Mouse (Mus musculus) limb, embryonic 10.5 days (tissue): ENCODE results near the gene Zscan2. TPM values are rescaled to one million over a fixed set of nuclear protein-coding genes. Genes with fewer than 3 reads are reported as not detected.

Source experiments
- DNase-seq: peaks from one replicate; pipeline ENCODE4 v3.0.0-alpha.2; 2017; ENCODE audit warnings: low spot score
- H3K27ac ChIP-seq: fragments of 300-500 bp; sonication (generic); 2 replicates; pipeline ENCODE4 v1.5.1; 2016; ENCODE audit warnings: mild to moderate bottlenecking
- H3K27me3 ChIP-seq: fragments of 300-500 bp; sonication (generic); 2 replicates; pipeline ENCODE4 v1.6.1; 2016; ENCODE audit warnings: low read depth, mild to moderate bottlenecking; ENCODE audit not compliant: poor library complexity, severe bottlenecking
- H3K36me3 ChIP-seq: fragments of 300-500 bp; sonication (generic); 2 replicates; pipeline ENCODE4 v1.6.1; 2016; ENCODE audit warnings: mild to moderate bottlenecking, moderate library complexity
- H3K4me1 ChIP-seq: fragments of 300-500 bp; sonication (generic); 2 replicates; pipeline ENCODE4 v1.6.1; 2016
- H3K4me3 ChIP-seq: fragments of 300-500 bp; sonication (generic); 2 replicates; pipeline ENCODE4 v1.5.1; 2016; ENCODE audit warnings: mild to moderate bottlenecking, moderate library complexity
- H3K9me3 ChIP-seq: fragments of 300-500 bp; sonication (generic); replicated peaks from 2 replicates; pipeline ENCODE4 v1.6.1; 2016; ENCODE audit warnings: mild to moderate bottlenecking
- WGBS: fragments of 180-500 bp; shearing (Covaris S2); methylation state at CpG from one replicate; pipeline ENCODE4 v1.1.7; 2016; 5-methylcytosine and 5-hydroxymethylcytosine counted together
- polyA plus RNA-seq: library from polyadenylated mRNA; unstranded; fragments of >200 nt; fragmentation: Nextera tagmentation; extraction: Ambion mirVana; gene quantifications from 2 replicates; pipeline ENCODE4 v1.2.1, GENCODE M21; 2016

Zscan2 gene
- polyA plus RNA-seq, 1 experiment from 2014 or later, result 4.0 TPM

DNA sequence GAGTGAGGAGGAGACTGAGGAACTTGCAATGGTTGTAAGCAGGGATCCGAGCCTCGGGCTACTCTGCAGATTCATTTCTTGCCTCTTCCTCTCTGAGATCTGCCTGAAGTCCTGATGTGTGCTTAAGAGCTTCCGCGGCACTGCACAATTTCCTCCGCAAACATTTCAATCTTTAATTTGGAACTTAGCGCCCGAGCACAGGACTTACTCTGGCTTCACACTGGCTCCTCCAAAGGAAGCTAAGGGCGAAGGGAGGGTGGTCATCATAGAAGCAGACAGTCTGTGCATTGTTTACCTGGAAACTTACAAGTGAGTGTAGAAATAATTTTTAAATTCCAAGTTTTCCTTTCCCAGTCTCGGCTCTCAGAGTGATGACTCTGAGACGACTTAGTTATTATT lies 14.4 kb upstream of the Zscan2 start:
- no peaks in the 10 kb centered on the region for H3K27me3 ChIP-seq
- 89% methylated on average over 10 of the region's 10 CpGs for WGBS
- H3K4me1 ChIP-seq, result 0 out of 2 replicates have a peak, but pooled peaks cover 5% of the 10 kb centered on the region
- no peak for DNase-seq
- H3K27ac ChIP-seq, result no peak overlapping the region
- H3K9me3 ChIP-seq, result no peaks in the 10 kb centered on the region
- H3K36me3 ChIP-seq, result no peaks in the 10 kb centered on the region
- no peak overlapping the region for H3K4me3 ChIP-seq

DNA sequence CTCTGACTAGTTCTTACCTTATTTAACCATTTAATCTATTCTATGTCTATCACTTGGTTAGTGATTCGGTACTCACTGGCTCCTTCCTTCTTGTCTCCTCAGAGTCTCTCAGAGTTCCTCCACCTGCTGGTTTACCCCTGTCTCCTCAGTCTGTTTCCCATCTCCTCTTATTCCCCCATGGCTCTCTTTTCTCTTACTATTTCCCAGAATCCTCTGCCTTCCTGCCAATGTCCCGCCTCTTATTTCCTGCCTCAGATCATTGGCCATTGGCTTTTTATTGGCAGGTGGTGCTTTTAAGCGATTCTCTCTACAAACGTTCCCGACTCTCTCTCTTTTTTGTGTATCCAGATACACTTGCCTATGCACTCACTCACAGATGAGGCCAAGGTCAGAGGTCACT lies 14.0 kb upstream of the Zscan2 start:
- WGBS, result 85% methylated on average over 5 of the region's 5 CpGs
- H3K9me3 ChIP-seq, result no peaks in the 10 kb centered on the region
- H3K4me1 ChIP-seq, result 0 out of 2 replicates have a peak, but pooled peaks cover 5% of the 10 kb centered on the region
- no peaks in the 10 kb centered on the region for H3K36me3 ChIP-seq
- H3K27ac ChIP-seq, result no peak overlapping the region
- no peaks in the 10 kb centered on the region for H3K27me3 ChIP-seq
- no peak for DNase-seq
- no peak overlapping the region for H3K4me3 ChIP-seq

DNA sequence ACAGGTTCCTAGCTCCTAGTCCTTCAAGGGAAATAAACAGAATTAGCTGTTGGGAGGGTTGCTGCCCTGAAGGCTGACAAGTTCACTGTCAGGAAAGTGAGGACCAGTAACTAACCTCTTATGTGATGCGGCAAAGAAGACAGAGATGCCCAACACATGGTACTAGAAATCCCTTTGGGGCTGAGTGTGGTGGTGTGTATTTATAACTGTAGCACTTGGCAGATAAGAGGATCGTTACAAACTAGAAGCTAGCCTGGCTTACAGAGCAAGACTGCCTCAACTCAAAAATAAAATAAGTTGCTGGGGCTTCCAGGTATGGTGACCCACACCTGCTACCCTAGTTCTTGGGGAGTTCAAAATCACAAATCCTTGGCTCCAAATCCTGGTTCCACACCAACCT lies 11.5 kb upstream of the Zscan2 start:
- Histone ChIP-seq H3K4me3 (no peak overlapping the region), H3K27me3 (no peaks in the 10 kb centered on the region), H3K36me3 (no peaks in the 10 kb centered on the region), H3K27ac (no peak overlapping the region), H3K4me1 (0 out of 2 replicates have a peak, but pooled peaks cover 5% of the 10 kb centered on the region), H3K9me3 (no peaks in the 10 kb centered on the region)
- WGBS, result 87% methylated on average over 2 of the region's 2 CpGs
- no peak for DNase-seq

DNA sequence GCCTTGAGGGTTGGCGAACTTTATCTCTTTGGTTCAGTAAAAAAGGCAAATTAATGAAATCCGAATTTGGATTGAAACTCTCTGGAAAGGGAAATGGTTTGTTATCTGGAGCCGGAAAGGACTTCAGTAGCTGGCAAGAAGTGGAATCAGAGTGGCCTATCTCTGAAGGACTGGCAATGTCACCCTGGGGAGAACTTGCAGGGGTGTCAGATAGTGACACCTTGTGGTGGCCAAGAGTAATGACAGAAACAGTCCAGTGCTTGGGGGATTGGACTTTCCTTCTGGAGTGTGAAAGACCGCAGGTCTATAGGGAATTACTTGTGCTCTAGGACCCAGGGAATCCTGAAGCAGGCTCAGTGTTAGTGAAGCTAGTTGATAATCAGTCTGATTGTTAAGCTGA lies 11.0 kb upstream of the Zscan2 start:
- Histone ChIP-seq H3K36me3 (no peaks in the 10 kb centered on the region), H3K4me3 (no peak overlapping the region), H3K4me1 (0 out of 2 replicates have a peak, but pooled peaks cover 5% of the 10 kb centered on the region), H3K27ac (no peak overlapping the region), H3K27me3 (no peaks in the 10 kb centered on the region), H3K9me3 (no peaks in the 10 kb centered on the region)
- WGBS, result 36% methylated on average over 4 of the region's 4 CpGs
- DNase-seq, result peak; percentile 59

DNA sequence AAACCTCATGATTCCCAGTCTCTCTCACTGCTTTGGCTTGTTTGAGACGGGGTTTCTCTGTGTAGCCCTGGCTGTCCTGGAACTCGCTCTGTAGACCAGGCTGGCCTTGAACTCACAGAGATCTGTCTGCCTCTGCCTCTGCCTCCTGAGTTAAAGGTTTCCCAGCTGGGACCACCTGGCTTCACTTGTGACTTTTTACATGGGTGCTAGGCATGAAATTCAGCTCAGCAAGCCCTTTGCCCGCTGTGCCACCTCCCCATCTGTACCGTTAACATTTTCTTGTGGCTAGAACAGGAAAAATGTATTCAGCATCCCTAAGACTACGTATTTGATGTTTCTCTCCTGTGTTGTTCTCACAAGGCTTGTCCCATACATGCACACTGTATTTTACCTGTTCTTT lies 10.2 kb upstream of the Zscan2 start:
- Histone ChIP-seq H3K4me1 (0 out of 2 replicates have a peak, but pooled peaks cover 5% of the 10 kb centered on the region), H3K36me3 (no peaks in the 10 kb centered on the region), H3K4me3 (no peak overlapping the region), H3K27me3 (no peaks in the 10 kb centered on the region), H3K27ac (no peak overlapping the region), H3K9me3 (no peaks in the 10 kb centered on the region)
- 91% methylated on average over 5 of the region's 5 CpGs for WGBS
- no peak for DNase-seq

DNA sequence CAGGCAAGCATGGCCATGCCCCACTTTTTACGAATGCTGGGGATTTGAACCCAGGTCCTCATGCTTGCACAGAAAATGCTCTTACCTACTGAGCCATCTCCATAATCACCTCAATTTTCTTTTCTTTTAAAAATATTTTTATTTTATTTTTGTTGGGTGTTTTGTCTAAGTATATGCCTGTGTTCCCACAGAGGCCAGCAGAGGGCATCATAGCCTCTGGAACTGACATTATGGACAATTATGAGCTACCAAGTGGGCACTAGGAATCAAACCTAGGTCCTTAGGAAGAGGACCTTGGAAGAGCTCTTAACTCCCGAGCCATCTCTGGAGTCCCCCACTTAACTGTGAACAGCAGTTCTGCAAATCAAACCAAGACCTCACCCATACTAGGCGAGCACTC lies 7.5 kb upstream of the Zscan2 start:
- Histone ChIP-seq H3K9me3 (no peaks in the 10 kb centered on the region), H3K27me3 (no peaks in the 10 kb centered on the region), H3K4me1 (no peaks in the 10 kb centered on the region), H3K27ac (no peak overlapping the region), H3K36me3 (no peaks in the 10 kb centered on the region), H3K4me3 (no peak overlapping the region)
- WGBS, result 95% methylated on average over 3 of the region's 3 CpGs
- no peak for DNase-seq

DNA sequence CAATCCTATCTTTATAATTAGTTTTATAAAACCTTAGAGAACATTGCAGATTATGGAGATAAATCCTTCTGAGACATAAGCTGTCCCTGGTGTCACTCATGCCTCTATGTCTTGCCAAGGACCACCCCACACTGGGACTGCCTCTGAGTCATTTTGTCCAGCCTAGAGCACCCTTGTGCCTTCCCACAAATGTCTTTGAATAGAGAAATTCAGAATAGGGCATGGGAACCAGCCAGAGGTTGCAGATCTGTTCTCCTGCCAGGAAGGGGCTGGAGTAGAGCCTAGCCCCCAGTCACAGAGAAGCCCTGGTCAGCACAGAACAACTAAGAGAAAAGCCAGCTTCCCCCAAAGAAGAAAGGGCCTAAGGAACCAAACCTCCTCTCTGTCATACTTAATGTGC lies 5.4 kb upstream of the Zscan2 start:
- Histone ChIP-seq H3K27ac (no peak overlapping the region), H3K4me1 (peaks cover 4% of the 10 kb centered on the region), H3K27me3 (no peaks in the 10 kb centered on the region), H3K36me3 (no peaks in the 10 kb centered on the region), H3K9me3 (no peaks in the 10 kb centered on the region), H3K4me3 (no peak overlapping the region)
- no peak for DNase-seq

DNA sequence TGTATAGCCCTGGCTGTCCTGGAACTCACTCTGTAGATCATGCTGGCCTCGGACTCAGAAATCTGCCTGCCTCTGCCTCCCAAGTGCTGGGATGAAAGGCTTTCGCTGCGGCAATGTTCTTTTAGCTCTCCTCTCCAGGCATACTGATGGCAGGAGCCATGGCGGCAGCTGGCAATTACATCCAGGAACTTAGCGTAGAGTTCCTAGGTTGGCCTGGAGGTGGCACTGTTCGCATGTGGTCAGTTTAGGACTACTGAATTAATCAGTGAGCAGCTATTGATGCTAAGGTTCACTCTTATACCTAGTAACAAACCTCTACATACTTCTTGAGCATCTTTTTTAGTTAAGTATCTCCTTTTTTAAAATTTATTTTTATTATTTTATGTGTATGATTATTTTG lies 3.5 kb upstream of the Zscan2 start:
- Histone ChIP-seq H3K27me3 (no peaks in the 10 kb centered on the region), H3K4me3 (no peak overlapping the region), H3K4me1 (peaks cover 12% of the 10 kb centered on the region), H3K27ac (no peak overlapping the region), H3K9me3 (no peaks in the 10 kb centered on the region), H3K36me3 (no peaks in the 10 kb centered on the region)
- peak; percentile 83 for DNase-seq
- WGBS, result 32% methylated on average over 6 of the region's 6 CpGs

DNA sequence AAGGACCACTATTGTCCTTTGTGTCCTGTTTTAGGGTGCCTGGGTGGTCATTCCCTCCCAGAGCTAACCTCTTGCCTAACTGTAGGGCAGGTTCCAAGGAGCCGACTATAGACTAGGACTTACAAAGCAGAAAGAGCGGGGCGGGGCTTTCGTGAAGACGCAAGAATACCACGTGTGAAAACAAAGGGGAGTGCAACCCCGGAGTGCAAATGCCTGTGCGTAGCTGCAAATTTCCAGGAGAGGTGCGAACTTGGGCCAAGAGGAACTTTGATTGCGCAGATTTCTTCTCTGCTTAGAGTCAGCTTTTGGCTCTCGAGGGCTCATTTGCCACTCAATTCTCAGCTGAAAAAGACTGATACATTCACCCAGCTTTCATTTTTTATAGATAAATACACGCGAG lies 493 bp upstream of the Zscan2 start:
- no peaks in the 10 kb centered on the region for H3K27me3 ChIP-seq
- H3K36me3 ChIP-seq, result peaks cover 25% of the 10 kb centered on the region
- WGBS, result under 1% methylated on average over 13 of the region's 13 CpGs
- H3K9me3 ChIP-seq, result no peaks in the 10 kb centered on the region
- H3K4me3 ChIP-seq, result peak overlapping the region; percentile 97
- DNase-seq, result peak; percentile 77
- H3K4me1 ChIP-seq, result peaks cover 33% of the 10 kb centered on the region
- H3K27ac ChIP-seq, result peak overlapping the region; percentile 100

DNA sequence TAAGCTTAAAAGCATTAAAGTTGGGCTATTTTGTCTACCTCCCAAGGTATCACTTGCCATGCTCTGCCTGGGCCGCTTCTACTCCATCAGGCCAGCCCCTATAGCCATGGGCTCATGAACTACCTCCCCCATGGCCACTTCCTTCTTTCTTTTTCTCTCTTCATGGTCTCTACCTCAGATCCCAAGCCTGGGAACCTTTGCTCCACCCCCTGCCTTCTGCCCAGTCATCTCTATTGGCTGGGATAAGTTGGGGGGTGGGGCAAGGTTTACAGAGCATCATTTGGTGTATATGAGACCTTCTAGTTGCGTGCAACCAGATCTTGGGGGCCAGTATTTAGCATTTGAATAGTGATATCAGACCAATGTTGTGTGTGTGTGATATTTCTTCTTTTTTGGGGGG lies 1.8 kb downstream of the Zscan2 start:
- no peaks in the 10 kb centered on the region for H3K9me3 ChIP-seq
- peaks cover 47% of the 10 kb centered on the region for H3K36me3 ChIP-seq
- H3K4me3 ChIP-seq, result peak overlapping the region; percentile 17; the same call in 1 of the 2 replicates
- peaks cover 33% of the 10 kb centered on the region for H3K4me1 ChIP-seq
- H3K27ac ChIP-seq, result no peak overlapping the region
- DNase-seq, result no peak
- no peaks in the 10 kb centered on the region for H3K27me3 ChIP-seq
- WGBS, result 84% methylated on average over 2 of the region's 2 CpGs

DNA sequence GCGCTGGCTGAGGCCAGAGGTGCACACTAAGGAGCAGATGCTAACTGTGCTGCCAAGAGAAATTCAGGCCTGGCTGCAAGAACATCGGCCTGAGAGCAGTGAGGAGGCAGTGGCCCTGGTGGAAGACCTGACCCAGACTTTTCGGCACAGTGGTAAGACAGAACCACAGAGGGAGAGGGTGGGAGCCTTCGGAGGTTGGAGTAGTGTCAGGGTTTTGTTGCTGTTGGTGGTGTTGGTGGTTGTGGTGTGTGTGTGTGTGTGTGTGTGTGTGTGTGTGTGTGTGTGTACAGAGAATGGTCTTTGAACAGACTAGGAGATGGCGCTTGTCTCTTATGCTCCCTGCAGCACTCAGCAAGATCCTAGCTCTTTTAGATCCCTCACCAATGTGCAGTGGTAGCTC lies 2.8 kb downstream of the Zscan2 start:
- H3K4me3 ChIP-seq, result no peak overlapping the region
- H3K27me3 ChIP-seq, result no peaks in the 10 kb centered on the region
- no peaks in the 10 kb centered on the region for H3K9me3 ChIP-seq
- no peak overlapping the region for H3K27ac ChIP-seq
- WGBS, result 90% methylated on average over 5 of the region's 5 CpGs
- H3K36me3 ChIP-seq, result peaks cover 58% of the 10 kb centered on the region
- no peak for DNase-seq
- H3K4me1 ChIP-seq, result peaks cover 33% of the 10 kb centered on the region

DNA sequence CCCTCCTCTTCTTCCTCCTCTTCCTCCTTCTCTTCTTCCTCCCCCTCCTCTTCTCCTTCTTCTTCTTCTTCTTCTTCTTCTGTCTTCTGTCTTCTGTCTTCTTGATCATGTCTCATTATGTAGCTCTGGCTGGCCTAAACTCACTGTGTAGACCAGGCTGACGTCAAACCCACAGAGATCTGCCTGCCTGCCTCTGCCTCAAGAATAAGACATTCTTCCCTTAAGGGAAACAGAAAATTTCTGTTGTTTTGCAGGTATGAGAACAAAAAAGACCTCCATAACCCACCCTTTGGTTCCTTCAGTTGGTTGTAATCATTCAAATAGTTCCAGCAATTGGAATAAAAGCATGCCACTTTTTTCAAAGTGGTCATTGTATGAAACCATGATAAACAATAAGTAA lies 3.4 kb downstream of the Zscan2 start:
- Histone ChIP-seq H3K36me3 (peaks cover 64% of the 10 kb centered on the region), H3K27ac (no peak overlapping the region), H3K27me3 (no peaks in the 10 kb centered on the region), H3K4me3 (no peak overlapping the region), H3K9me3 (no peaks in the 10 kb centered on the region), H3K4me1 (peaks cover 33% of the 10 kb centered on the region)
- DNase-seq, result no peak
- WGBS, result 77% methylated on average over 1 of the region's 1 CpGs

DNA sequence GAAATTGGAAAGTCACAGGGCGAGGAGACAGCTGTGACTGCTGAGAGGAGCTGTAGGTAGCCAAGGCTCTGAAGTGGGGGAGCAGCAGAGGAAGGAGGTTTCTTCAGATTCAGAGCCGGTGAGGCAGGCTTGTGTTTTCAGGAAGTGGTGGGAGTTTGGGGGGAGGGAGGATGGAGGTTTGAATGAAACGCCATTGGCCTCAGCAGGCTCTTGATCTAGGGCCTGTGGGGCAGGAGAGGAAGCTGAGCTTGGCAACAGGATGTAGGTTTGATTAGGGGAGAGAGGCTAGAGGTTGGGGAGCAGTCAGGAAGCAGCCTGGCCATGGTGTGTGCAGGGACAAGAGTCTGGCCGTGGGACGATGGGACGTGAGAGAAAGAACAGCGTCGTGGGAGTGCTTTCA lies 4.1 kb downstream of the Zscan2 start:
- H3K36me3 ChIP-seq, result peaks cover 71% of the 10 kb centered on the region
- 81% methylated on average over 8 of the region's 8 CpGs for WGBS
- H3K9me3 ChIP-seq, result no peaks in the 10 kb centered on the region
- no peak for DNase-seq
- H3K4me3 ChIP-seq, result no peak overlapping the region; the same call in 1 of the 2 replicates
- peaks cover 33% of the 10 kb centered on the region for H3K4me1 ChIP-seq
- H3K27me3 ChIP-seq, result no peaks in the 10 kb centered on the region
- H3K27ac ChIP-seq, result no peak overlapping the region

DNA sequence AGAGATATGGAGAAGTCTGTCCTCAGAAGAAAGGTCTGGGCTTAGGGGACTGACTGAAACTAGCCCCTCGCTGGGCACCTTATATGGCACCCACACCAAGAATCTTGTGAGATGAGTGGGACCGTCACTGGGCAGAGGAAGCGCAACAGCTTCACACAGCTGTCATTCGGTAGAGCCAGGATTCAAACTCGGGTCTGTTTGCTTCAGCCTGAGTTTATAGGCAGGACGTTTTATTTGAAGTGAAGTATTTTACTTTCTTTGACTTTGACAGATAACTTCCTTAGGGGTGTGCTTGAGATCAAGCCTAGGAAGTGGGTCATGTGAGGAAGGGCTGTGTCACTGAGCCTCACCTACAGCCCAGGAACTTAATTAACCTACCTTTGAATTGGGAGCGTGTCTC lies 4.8 kb downstream of the Zscan2 start:
- Histone ChIP-seq H3K36me3 (peaks cover 78% of the 10 kb centered on the region), H3K9me3 (no peaks in the 10 kb centered on the region), H3K27ac (no peak overlapping the region), H3K27me3 (no peaks in the 10 kb centered on the region), H3K4me1 (peaks cover 29% of the 10 kb centered on the region), H3K4me3 (no peak overlapping the region)
- no peak for DNase-seq
- WGBS, result 87% methylated on average over 7 of the region's 7 CpGs
